Mouse (Mus musculus) lung, adult 2 months (tissue): ENCODE data around the gene Cep55.

Source experiments
- CTCF ChIP-seq: fragments of 200-500 bp; IDR thresholded peaks from 2 replicates; pipeline ENCODE4 v1.5.1; 2011; ENCODE audit warnings: mild to moderate bottlenecking, low read length, control low read depth; ENCODE audit not compliant: insufficient read depth
- POLR2A ChIP-seq: fragments of 200-500 bp; IDR thresholded peaks from 2 replicates; pipeline ENCODE4 v1.6.1; 2011; ENCODE audit warnings: low read depth, mild to moderate bottlenecking, control low read depth, low read length, borderline replicate concordance; ENCODE audit errors: extremely low read depth

- TF ChIP-seq CTCF (no peak), POLR2A (no peak)
These were observed 9.2 kb downstream of the Cep55 start for GRCm38 (mm10) chr19:38064051-38064450.
